Mouse (Mus musculus): ENCODE measurements around the gene Slc2a5. TPM values are rescaled to one million over a fixed set of nuclear protein-coding genes. Genes with fewer than 3 reads are reported as not detected.
A peak's percentile ranks its signal among the peaks of the same experiment; 100 is the strongest.

The Slc2a5 gene
- total RNA-seq (2015; ENCODE audit: low replicate concordance) (not detected in 2 replicates), total RNA-seq (2017; ENCODE audit: low replicate concordance) (not detected in 2 replicates)

DNA sequence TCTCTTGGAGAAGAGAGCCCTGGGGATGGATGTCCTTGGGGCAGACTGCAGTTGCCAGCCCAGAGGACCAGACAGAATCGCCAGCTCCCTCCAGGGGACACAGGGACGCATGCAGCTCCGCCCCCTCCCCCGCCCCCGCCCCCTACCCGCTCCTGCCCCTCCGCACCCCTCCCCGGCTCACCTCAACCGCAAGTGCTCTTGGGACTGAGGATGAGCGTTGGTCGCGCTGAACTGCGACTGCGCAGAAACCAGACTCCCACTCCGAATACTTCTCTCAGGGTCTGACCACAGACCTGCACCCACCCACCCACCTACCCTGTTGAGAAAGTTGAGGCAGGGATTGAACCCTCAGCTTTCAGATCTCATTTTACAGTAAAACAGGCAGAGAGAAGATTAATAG is at the start of gene Slc2a5:
Gene Slc2a5, plus strand, starts transcription at position 229 of the 400 bp plus-strand sequence.
- no peak for ATAC-seq (replicated peaks; ENCODE audit: low FRiP score, poor library complexity, severe bottlenecking)

DNA sequence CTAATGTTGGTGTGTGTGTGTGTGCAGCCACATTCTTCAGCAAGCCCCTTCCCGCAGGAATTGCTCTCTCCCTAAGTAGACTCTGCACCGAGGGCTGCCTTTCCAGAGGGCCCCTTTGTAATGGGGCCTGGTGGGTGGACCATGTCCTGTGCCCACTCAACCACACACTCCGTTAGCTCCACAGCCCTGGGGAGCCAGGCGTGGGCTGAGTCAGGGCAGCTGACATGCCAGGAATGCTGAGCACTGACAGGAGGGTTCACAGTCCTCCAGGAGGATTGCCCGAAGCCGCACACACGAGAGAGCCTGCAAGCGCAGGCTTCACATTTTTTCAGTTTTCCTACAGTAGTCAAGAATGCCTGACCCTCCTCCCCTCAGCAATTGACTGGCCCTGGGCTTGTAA is 48.9 kb upstream of the Slc2a5 start:
- ATAC-seq (replicated peaks; ENCODE audit: low FRiP score, poor library complexity, severe bottlenecking): no peak

DNA sequence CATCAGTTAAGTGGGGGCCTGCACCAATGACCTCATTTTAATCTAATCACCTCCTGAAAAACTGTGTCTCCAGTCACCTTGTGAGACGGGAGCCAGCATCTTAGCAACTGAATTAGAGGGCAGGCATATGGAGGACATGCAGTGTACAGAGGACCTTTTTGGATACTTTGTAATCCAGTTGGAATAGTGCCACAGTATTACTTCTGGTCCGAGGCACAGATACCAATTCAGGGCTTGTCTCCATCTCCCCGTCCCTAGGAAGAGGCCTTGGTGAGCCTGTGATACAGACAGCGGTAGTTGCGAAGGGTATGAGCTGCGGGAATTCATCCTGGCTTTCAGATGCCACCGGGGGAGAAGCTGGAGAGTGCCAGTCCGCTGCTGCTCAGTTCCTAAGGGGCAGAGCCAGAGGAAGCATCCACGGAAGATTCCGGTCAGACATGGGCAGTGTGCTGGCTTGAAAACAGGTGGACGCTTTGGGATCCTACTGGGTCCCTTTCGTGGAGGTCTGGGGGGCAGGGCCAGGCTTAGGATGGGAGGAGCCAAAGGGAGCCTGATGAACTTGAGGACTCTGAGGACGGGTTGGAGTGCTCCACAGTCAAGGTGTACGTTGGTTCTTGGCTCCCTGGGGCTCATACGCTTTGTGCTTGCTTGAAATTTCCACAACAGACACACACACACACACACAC is 46.5 kb upstream of the Slc2a5 start:
- ATAC-seq (replicated peaks; ENCODE audit: low FRiP score, poor library complexity, severe bottlenecking): no peak

DNA sequence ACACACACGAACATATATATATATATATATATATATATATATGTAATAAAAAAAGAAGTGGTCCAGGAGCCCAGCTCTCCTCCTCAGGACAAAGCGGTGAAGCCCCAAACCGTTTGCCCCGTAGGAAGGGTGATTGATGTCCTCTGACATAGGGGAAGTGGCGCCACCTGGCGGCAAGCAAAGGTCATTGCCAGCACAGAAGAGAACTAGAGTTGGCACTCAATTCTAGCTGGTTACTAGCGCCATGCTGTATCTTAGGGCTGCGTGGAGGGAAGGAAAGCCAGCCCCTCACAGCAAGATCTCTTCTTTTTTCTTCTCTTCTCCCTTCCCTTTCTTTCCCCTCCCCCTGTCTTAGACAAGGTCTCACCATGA is 46.0 kb upstream of the Slc2a5 start:
- ATAC-seq (replicated peaks; ENCODE audit: low FRiP score, poor library complexity, severe bottlenecking): no peak; the same call in 1 of the 2 replicates

DNA sequence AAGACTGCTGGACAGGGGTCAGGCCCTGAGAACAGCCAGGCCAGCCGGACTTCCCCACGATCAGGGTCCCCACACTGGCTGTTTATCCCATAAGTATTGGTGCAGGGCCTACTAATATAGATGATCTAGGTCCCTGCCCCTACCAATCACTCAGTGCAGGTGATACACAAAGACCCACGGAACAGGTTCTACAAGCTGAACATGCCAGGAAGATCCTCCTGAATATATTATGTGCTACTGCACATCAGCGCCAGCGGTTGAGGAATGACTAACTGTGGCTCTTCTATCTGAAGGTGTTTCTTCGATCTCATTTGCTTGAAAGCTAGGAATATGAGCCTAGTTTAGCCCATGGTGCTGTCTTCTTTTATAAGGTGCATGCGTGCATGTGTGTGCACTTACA is 43.7 kb upstream of the Slc2a5 start:
- ATAC-seq (replicated peaks; ENCODE audit: low FRiP score, poor library complexity, severe bottlenecking): no peak

DNA sequence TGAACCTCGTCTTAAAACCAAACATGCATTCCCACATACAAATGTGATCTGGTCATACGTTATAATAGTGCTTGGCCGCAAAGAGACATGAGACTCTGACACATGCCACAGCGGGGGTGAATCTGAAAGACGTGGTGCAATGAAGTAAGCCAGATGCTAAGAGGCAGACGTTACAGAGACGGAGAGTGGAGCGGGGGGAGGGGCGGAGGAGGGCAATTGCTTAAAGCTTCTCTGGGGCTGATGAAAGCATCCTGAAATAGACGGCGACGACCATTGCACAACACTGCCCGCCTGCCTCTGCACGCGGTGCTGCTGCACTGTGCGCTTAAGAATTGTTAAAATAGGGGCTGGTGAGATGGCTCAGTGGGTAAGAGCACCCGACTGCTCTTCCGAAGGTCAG is 42.9 kb upstream of the Slc2a5 start:
- no peak for ATAC-seq (replicated peaks; ENCODE audit: low FRiP score, poor library complexity, severe bottlenecking)

DNA sequence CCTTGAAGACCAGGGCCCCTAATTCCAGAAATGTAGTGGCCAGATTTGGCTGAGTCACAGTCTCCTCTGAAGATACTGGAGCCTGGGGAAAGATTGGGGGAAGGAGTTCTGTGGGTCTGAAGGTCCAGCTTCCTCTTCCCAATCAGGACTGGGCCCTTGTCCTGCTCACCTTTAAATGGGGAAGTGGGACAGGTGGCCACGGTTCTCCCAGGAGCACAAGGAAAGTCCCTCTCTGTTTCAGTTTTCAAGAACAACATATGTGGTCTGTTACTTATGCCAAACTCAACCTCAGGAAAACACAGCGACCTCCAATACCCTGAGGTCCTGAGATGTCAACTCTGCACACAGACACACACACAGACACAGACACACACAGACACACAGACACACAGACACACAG is 40.4 kb upstream of the Slc2a5 start:
- ATAC-seq (replicated peaks; ENCODE audit: low FRiP score, poor library complexity, severe bottlenecking): no peak

DNA sequence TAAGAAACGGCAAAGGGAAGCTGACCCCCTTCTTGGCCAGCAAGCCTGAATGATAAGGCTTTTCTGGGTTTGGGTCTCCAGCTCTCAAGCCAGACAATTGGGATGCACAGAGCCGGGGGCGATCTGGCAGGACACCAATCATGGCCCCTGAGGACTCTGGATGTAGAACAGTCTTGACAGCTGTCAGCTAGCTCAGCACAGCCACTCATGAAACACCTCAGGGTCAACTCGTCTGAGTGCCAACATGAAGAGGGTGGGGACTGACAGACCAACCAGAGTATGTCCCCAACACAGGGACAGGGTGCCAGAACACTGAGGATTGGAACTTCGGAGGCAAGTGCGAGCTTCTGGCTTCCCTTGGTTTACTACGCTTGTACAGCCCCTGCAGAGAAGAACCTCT is 39.8 kb upstream of the Slc2a5 start:
- ATAC-seq (replicated peaks; ENCODE audit: low FRiP score, poor library complexity, severe bottlenecking): no peak

DNA sequence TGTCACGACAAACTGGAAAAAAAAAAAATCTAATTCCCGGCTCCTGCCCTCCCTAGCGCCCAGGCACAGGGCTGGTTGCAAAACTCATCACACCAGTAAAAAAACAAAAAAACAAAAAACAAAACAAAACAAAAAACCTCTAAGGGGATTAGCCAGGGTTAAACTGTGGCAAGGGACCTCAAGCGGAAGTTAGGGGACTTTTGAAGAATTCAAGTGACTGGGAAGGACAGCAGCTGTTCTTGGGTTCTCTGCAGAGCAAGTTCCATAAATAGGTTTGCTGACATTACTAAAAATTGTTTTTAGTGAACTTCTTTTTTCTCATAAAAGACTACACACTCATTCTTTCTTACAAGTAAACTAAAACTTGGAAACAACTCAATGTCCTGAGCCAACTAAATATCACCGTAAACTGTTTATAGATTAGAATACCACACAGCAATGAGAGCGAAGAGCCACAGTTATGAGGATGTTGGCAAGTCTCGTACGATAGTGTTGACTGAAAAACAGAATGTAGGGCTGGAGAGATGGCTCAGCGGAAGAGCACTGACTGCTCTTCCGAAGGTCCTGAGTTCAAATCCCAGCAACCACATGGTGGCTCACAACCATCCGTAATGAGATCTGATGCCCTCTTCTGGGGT is 38.6 kb upstream of the Slc2a5 start:
- ATAC-seq (replicated peaks; ENCODE audit: low FRiP score, poor library complexity, severe bottlenecking): no peak

DNA sequence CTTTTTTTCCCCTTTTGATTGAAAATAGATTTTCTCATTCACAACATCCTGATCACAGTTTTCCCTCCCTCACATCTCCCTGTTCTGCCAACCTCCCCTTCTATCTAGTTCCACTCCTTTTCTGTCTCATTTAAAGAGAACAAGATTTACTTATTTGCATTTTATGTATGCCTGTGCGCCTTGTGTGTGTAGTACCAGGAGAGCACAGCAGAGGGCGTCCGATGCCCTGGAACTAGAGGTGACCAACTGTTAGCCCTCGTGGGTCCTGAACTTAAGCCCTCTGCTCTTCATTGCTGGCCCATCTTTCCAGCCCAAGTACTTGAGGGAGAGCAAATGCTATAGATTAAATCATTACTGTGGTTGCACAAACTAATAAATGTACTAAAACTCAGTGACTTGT is 33.7 kb upstream of the Slc2a5 start:
- no peak for ATAC-seq (replicated peaks; ENCODE audit: low FRiP score, poor library complexity, severe bottlenecking)

DNA sequence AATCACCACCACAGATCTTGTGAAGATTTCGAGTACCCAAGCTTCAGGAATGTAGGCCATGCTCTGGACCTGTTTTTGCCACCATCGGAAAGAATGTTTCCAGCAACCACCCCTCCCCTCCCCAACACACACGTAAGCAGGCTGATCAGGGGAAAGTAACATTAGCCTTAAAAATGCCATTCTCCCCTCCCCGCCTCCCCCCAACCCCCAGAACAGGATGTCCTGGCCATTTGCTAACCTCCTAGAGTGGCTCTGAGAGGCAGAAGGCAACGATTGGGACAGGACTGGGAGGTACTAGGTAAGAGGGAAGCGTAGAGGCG is 32.3 kb upstream of the Slc2a5 start:
- no peak for ATAC-seq (replicated peaks; ENCODE audit: low FRiP score, poor library complexity, severe bottlenecking)

DNA sequence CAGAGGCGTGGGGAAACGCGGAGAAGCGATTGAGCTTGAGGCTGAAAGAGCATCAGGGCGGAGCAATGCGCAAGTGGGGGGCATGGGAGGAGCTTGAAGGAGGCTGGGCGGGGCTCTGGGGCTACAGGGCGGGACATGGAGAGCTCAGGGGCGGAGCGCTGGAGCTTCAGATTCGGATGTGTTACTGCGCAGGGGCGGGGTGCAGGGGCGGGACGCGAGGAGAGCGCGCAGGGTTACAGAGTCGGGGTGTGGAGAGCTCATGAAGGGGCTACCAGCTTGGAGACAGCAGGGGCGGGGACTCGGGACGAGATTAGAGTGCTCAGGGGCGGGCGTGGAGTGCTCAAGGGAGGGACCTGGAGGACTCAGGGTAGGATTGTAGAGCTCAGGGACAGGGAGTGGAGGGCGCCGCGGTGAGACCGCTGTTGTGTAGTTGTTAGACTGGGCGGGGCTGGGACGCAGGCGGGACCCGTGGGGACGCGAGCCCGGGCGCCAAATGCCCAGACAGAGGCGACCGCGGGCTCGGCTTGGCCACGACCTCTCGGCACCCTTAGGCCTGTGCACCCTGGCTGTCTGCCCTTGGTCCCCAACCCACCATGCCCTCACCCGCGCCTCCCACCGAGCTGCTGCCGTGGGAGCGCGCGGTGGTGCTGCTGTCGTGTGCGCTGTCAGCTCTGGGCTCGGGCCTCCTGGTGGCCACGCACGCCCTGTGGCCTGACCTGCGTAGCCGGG is 31.8 kb upstream of the Slc2a5 start, which contains the start of gene Gpr157:
Gene Gpr157, plus strand, starts transcription at position 205 of the 729 bp plus-strand sequence.
- 0 out of 2 replicates have a peak, but pooled peaks have one; percentile 71 for ATAC-seq (replicated peaks; ENCODE audit: low FRiP score, poor library complexity, severe bottlenecking)

DNA sequence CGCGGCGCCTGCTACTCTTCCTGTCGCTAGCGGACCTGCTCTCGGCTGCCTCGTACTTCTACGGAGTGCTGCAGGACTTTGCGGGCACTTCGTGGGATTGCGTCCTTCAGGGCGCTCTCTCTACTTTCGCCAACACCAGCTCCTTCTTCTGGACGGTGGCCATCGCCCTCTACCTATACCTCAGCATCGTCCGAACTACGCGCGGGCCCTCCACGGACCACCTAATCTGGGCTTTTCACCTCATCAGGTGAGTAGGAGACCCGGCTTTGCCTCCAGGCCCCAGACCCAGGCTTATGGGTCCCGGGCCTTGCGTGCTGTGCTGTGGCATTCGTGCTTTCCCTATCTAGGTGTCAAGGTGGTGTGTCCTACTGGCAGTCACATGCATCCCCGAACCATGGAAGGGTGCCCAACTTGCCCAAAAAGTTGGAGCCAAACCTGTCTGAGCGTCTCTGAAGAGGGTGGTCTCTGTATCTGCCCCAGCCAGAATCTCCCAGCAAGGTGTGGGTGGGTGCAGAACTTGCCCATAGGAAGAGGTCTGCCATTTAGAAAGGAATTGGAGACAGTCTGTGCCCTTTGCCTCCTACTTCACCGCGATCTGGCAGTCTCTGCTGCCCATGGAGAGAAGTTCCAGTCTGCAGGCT is 31.1 kb upstream of the Slc2a5 start:
- ATAC-seq (replicated peaks; ENCODE audit: low FRiP score, poor library complexity, severe bottlenecking): no peak

DNA sequence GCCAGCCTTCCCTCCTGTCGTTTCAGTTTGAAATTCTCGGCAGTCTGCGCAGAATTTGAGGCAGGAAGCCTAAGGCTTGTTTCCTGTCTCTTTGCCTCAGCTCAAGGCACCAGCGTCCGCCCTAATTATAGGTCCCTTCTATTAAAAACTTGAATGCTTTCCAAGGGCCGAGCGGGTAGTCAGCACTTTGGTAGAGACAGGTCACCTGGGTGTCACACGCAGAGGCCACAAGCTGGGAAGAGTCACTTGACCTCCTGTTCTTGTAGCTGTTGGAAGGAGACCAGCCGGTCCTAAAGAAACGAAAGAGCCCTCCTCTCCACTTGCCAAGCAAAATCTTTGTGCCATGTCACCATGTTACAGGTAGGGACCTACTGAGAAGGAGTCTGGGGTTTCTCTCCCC is 30.0 kb upstream of the Slc2a5 start:
- ATAC-seq (replicated peaks; ENCODE audit: low FRiP score, poor library complexity, severe bottlenecking): no peak

DNA sequence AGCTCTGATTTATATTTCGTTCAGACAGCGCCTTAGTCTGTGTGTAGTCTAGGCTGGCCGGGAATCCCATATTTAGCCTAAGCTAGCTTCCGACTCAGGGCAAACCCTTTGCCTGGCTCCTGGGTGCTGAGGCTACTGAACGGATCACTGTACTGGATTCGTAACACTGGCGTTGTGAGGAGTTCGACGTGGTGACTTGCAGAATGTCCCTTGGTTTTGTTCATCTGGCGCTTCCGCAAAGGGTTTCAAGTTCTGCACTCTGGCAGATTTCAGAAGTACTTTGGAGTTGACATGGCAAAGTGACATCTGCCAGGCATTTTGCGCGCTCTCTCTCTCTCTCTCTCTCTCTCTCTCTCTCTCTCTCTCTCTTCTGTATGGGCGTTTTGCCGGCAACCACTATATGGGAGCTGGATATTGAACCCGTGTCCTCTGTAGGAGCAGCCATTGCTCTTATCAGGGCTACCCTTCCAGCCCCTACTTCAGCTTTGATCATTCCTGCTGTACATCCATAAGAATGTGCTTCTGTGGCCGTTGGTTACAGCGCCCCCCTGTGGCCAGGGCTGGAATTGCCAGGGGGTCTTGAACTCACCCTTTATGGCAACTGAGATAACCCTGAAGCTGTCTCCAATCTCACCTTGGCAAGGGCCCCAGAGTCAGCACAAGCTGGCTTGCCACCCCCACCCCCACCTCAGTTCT is 27.0 kb upstream of the Slc2a5 start:
- ATAC-seq (replicated peaks; ENCODE audit: low FRiP score, poor library complexity, severe bottlenecking): no peak

DNA sequence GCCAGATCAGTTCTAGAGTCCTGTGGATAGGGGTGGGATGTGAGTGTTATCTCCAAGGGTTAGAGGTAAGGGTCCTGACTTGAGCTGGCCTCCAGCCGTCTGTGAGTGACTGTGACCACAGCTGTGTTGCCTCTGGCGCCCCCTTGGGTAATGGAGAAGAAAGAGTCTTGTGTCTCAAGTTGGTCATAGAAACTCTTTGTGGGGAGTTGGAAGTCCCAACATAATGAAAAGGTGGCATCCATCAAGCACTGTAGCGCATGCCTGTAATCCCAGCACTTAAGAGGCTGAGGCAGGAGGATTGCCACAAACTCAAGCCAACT is 26.5 kb upstream of the Slc2a5 start:
- no peak for ATAC-seq (replicated peaks; ENCODE audit: low FRiP score, poor library complexity, severe bottlenecking)

DNA sequence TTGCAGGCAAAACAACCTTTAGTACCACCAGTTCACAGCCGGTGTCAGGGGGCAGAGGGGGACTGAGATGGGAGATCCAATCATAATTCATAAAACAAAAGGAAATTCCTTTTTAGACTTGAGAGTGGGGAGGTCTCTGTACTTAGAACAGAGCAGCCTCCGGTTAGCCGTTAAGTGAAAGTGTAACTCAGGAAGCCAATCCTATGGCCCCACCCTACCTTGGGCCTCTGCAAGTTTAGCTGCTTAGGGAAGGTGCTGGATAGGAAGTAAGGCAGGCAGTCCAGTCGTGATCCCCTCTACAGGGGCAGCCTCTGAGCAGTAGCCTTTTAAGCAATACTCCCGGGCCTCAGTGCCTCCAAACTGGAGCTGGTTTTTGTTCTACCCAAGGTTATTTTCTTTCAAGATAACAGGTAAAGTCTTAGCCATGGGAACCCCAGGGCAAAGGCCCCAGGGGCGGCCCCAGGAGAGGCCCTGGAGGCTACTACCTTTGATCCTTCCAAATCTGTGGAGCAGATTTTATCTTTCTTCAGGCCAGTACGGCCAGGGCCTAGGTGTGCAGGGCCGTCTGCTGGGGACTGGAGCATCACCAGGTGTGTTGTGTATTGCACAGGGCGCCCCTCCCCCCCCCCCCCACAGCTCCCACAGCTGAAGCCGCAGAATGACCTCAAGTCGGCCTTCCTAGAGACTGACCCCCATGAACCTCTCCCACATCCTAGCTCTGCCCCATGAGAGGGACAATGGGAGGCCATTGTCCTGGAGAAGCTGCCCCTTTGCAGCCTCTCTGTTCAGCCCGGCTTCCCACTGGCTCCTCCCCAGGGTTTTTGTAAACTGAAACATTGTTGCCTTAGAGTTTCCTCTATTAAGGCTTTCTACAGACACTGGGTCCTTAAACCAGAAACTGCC is 25.3 kb upstream of the Slc2a5 start:
- no peak for ATAC-seq (replicated peaks; ENCODE audit: low FRiP score, poor library complexity, severe bottlenecking)

DNA sequence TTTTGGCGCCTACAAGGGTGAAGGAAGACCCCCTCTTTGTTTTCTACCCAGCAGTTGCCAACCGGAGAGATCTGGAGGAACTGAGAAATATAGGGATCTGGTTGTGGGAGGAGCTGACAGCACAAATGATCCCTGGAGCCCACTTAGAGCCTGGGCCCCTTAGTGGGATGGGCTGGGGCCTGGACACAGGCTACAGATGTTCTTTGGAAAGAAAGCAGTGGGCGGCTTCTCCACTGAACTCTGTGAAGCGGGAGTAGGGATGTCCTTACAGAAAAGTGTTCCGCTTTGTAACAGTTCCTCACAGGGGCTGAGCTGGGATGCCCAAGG is 24.7 kb upstream of the Slc2a5 start:
- ATAC-seq (replicated peaks; ENCODE audit: low FRiP score, poor library complexity, severe bottlenecking): no peak

DNA sequence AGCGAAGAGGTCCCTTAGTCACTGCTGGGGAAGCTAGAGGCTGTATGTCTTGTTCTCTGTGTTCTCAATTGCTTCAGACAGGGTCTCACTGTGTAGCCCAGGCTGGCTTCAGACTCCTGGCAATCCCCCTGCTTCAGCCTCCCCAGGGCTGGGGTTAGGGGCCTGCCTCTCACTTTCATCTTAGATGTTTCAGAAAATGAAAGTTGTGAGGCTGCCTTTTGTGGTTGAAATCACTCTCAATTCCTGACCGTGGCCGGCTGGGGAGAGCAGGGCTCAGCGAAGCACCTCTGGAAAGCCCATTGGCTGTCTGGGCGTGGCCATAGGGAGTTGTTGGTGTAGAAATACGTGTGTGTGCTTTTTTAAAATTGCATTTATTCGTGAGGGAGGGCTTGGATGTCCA is 22.8 kb upstream of the Slc2a5 start:
- ATAC-seq (replicated peaks; ENCODE audit: low FRiP score, poor library complexity, severe bottlenecking): no peak

Data from erythroblast, adult 5-6 weeks (primary cell).